Mouse (Mus musculus) gastrocnemius, adult 8-10 months (tissue): Measurements from ENCODE around the gene Aasdh. TPM values are rescaled to one million over a fixed set of nuclear protein-coding genes. Genes with fewer than 3 reads are reported as not detected.

Experiments
- DNase-seq, 2 experiments: peaks; one replicate each; pipeline ENCODE4 v3.0.0; 2022; ENCODE audit warnings: low spot score in 2 of 2
- total RNA-seq, 4 experiments: library from RNA; stranded (reverse); gene quantifications; 2 replicates each; pipeline ENCODE4 v1.2.4; 2022

Gene Aasdh
- total RNA-seq, 4 experiments from 2014 or later = 8.6 to 14.5 (median 12.0) TPM

DNA sequence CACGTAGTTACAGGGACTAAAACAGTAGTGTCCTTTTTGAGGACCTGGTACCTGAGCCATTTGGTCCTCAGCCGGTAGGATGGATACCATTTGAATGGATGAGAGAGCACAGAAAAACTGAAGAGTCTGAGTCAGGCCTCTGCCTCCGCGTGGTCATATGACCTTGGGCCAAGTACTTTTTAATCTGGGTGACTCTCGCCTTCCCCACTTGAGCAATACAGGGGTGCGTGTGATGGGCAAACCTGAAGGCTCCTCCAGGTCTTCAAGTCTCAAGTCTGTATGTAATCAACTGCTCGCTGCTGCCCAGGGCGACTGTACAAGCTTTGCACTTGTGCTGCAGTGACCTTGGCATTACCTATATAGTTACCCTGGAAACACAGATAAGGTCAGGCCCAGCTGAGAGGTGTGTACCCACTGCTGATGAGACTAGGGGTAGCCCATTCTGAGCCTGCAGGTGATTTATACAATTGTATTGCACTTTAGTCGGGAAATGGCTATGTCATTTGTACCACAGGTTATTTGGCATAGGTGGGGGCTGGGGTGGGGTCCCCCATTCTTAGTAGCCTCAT is 61.4 kb downstream of the Aasdh start:
- no peak for DNase-seq

DNA sequence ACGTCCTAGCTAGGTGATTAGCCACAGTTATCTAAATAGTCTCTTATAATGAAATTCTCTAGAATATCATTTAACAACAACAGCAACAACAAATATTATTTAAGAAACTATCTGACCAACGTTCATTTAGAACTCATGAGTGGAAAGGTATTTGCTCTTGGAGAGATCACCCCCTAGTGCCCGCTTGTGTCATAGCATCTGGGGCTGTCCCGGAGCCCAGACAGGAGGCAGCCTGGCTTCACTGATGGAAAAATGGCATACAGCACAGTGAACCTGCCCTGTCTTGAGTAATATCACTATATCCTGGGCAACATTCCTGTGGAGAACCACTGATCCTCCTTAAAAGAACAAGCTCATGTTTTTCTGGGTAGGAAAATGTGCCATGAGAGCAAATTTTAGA is 61.9 kb downstream of the Aasdh start:
- peak in 1 of 2 experiments; percentile 32 for DNase-seq

DNA sequence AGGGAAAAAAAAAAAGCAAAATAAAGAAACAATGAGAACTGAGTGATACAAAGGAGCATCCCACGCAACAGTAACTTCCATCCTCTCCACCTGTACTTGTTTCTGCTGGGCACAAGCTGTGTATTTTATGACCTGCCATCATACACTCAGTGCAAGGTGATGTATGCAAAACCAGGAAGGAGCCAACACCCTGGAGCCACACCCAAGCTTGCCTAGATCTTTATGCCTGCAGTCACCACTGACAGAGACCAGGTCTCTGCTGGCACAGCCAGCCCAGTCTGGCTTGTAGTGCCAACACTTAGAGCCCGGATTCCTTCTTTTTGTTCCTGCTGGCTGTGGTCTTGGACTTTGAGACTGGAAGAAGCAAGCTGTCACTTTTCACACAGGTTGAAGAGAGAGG is 63.5 kb downstream of the Aasdh start:
- no peak for DNase-seq

DNA sequence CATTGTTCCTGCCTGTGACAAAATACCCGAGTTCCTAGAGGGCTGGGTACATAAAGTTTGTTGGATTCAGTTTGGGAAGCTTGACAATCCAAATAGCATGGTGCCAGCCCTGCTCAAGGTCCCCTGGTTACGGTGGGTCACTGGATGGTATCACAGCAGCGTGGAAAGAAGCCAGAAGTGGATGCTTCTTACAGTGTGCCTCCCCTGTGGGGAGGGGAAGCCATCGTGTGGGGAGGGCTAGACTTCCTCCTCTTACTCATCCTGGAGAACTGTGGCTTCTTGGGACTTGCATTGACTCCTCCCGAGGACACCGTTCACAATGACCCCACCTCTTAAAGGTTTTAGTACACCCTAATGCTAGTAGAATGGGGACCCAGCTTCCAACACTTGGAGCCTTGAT is 65.5 kb downstream of the Aasdh start:
- DNase-seq = no peak

DNA sequence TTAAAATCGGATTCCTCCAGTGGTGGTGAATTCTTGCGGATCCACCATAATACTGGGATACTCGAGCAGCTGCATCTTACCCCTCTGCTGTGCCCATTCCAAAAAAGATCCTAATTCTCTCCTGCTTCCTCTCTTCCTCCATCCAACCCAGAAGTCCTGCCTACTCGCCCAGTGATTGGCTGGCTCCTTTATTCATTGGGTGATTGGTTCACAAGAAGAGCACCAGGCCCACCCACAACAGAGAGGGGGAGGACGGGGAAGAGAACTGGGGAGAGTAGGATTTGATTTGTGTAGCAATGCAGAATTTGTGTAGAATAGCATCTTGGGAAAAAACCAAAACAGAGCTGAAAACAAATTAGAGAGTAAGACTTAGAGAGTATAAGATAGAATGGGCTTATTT is 68.3 kb downstream of the Aasdh start:
- DNase-seq = no peak

DNA sequence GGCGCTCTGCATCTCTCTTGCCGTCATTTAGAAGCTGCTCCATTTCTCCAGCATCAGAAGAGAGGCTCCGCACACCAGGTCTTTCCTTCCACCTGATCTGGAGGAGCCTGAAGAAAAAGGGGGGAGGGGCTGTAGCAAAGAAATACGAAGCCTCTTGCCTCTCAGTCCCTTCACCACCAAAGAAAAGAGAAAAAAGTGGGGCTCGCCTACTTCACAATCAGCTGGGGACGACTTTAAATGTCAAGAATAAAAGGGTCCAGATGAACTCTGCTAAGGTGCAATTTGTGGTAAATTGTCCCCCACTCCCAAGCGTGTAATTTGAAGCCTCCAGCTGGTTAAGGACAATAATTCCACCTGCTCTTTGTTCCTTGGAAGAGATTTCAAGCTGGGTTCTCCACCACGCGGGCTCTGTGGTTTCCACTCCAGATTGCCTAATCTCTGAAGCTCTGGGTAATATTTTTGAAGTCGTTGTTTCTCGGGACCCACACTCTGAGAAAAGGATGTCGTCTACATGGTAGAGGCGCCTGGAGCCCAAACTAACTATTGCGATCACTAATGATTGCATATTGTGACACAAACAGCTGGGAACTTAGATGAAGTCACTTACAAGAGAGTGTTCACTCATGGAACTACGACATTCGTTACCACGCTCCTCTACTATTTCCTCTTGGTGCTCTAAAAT is 72.6 kb downstream of the Aasdh start:
- no peak for DNase-seq

DNA sequence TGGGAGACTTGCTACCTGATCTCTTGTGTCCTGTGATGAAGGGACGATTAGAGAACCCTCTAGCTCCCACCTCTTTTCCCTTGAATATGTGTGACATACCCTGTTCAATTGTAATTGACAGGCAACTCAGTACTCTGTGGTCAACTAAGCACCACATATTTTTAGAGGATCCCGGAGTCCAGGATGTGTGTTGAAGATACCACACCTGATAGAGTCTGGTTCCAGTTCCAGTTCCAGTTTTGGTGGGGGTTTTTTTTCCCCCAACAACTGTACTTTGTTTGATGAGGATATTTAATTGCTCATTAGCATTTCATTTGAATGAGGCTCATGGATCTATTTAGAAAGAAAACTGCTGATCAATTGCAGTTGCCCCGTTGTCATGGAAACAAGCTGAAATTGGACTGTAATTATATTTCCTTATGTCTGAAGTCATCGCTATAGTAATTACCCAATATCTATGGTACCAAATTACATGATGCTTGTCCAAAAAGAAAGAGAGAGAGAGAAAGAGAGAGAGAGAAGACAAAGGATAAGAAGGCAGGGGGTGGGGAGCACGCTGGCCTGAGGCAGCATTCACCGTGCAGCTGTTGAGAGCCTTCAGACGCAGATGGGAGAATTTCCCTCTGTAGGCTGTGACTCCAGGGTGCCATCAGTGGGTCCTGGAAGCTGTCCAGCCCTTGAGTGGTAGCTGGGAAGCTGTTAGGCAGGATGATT is 76.6 kb downstream of the Aasdh start:
- DNase-seq = no peak

Other genes starting within 250 kb of the Aasdh start
- 1 to 10 TPM; 1.4 to 2.1 (median 1.9) TPM for gene C530008M17Rik, start 249.0 kb downstream of the Aasdh start, total RNA-seq
- gene Paics, start 45.8 kb upstream of the Aasdh start, total RNA-seq = 100 to 1,000 TPM; 150 to 159 (median 158) TPM
- 10 to 100 TPM; 21.7 to 26.1 (median 25.5) TPM for gene Ppat, start 46.1 kb upstream of the Aasdh start, total RNA-seq
- 10 to 100 TPM; 46.9 to 53.4 (median 49.4) TPM for gene Srp72, start 69.2 kb upstream of the Aasdh start, total RNA-seq
- gene Arl9, start 98.5 kb upstream of the Aasdh start, total RNA-seq = not detected
- not detected for gene Thegl, start 110.5 kb upstream of the Aasdh start, total RNA-seq
- gene Hopx, start 209.6 kb upstream of the Aasdh start, total RNA-seq = 1 to 10 TPM; 1.2 to 2.7 (median 2.2) TPM